Mouse (Mus musculus): Measurements from ENCODE around the gene Lamb2. TPM values are rescaled to one million over a fixed set of nuclear protein-coding genes. Genes with fewer than 3 reads are reported as not detected.
A peak's percentile ranks its signal among the peaks of the same experiment; 100 is the strongest.

The Lamb2 gene
- polyA plus RNA-seq, 1 experiment from 2014 or later, result 45.3 TPM

DNA sequence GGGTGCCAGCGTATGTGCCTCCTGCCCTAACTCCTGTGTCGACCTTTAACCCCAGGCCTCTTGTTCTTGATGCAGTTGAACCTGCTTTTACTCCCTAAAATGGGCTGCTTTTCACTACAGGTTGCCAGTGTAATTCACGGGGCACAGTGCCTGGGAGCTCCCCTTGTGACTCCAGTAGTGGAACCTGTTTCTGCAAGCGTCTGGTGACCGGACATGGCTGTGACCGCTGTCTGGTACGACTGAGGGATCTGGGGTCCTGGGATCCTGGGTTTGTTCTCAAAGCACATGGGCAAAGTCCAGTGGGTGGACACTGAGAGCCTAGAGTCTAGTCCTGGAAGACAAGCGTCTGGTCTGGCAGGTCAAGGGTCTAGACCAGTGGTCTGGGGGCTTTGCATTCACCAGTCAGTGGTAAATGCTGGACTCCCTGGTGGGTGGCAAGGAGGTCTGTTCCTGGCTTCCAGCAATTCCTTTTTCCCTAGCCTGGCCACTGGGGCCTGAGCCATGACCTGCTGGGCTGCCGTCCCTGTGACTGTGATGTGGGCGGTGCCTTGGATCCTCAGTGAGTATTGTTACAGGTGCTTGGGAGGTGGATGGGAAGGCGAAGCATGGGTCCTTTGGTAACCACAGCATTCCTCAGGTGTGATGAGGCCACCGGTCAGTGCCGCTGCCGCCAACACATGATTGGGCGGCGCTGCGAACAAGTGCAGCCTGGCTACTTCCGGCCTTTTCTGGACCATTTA lies 3.7 kb downstream of the Lamb2 start:
- peaks cover 75% of the 10 kb centered on the region for H3K36me3 ChIP-seq
- no peak for ATAC-seq (ENCODE audit: extremely low read depth, insufficient number of reproducible peaks, low FRiP score, low TSS enrichment)
- no peak overlapping the region for H3K9ac ChIP-seq
- peaks cover 33% of the 10 kb centered on the region for H3K4me1 ChIP-seq
- no peak overlapping the region for H3K27ac ChIP-seq (replicated peaks)
- H3K4me2 ChIP-seq, result no peak overlapping the region
- no peaks in the 10 kb centered on the region for H3K27me3 ChIP-seq (replicated peaks)
- H3K9me3 ChIP-seq, result no peaks in the 10 kb centered on the region
- 90% methylated on average over 18 of the region's 18 CpGs for WGBS
- no peak overlapping the region for H3K4me3 ChIP-seq

DNA sequence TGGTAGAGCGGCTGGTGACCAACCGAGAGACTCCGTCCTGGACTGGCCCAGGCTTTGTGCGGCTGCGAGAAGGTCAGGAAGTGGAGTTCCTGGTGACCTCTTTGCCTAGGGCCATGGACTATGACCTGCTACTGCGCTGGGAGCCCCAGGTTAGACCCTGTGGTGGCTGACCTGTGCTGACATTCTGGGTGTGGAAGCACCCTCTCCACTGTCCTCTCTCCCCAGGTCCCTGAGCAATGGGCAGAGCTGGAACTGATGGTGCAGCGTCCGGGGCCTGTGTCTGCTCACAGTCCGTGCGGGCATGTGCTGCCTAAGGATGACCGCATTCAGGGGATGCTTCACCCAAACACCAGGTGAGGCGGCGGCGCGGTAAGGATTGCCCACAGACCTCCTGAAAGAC lies 4.5 kb downstream of the Lamb2 start:
- no peaks in the 10 kb centered on the region for H3K27me3 ChIP-seq (replicated peaks)
- H3K9ac ChIP-seq, result no peak overlapping the region
- H3K4me2 ChIP-seq, result no peak overlapping the region
- WGBS, result 89% methylated on average over 15 of the region's 15 CpGs
- no peaks in the 10 kb centered on the region for H3K9me3 ChIP-seq
- H3K36me3 ChIP-seq, result peaks cover 83% of the 10 kb centered on the region
- no peak overlapping the region for H3K27ac ChIP-seq (replicated peaks)
- peaks cover 31% of the 10 kb centered on the region for H3K4me1 ChIP-seq
- ATAC-seq (ENCODE audit: extremely low read depth, insufficient number of reproducible peaks, low FRiP score, low TSS enrichment), result no peak
- H3K4me3 ChIP-seq, result no peak overlapping the region

DNA sequence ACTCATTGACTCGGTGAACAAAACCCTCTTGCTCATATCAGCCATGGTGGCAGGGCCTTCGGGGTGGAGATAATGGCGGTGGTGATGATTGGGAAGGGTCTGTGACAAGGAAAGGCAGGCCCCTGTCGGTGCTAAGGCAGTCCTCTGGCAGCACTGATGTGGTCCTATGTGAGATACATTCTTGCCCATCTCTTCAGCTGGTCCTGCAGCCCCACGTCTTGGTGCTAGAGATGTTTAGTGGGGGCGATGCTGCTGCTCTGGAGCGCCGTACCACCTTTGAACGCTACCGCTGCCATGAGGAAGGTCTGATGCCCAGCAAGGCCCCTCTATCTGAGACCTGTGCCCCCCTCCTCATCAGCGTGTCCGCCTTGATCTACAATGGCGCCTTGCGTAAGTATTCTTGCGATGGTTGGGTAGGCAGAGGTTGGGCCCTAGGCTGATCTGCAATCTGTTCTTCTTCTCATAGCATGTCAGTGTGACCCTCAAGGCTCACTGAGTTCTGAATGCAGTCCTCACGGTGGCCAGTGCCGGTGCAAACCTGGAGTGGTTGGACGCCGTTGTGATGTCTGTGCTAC lies 5.9 kb downstream of the Lamb2 start:
- ATAC-seq (ENCODE audit: extremely low read depth, insufficient number of reproducible peaks, low FRiP score, low TSS enrichment), result no peak
- Histone ChIP-seq H3K4me2 (no peak overlapping the region), H3K4me1 (peaks cover 26% of the 10 kb centered on the region), H3K27me3 (replicated peaks) (no peaks in the 10 kb centered on the region), H3K4me3 (no peak overlapping the region), H3K9me3 (no peaks in the 10 kb centered on the region), H3K9ac (no peak overlapping the region), H3K36me3 (peaks cover 95% of the 10 kb centered on the region), H3K27ac (replicated peaks) (no peak overlapping the region)
- WGBS, result 89% methylated on average over 19 of the region's 19 CpGs

DNA sequence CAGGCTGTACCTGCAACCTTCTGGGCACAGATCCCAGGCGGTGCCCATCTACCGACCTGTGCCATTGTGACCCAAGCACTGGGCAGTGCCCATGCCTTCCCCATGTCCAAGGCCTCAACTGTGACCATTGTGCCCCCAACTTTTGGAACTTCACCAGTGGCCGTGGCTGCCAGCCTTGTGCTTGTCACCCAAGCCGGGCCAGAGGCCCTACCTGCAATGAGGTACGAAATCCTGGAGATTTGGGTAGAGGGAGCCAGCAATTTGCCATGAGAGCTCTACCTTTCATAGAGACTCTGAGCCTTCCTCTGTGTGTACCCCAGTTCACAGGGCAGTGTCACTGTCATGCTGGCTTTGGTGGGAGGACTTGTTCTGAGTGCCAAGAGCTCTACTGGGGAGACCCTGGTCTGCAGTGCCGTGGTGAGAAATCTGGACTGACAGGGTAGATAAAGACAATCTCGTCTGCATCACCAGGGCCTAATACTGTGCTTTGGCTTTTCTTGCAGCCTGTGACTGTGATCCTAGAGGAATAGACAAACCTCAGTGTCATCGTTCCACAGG lies 7.5 kb downstream of the Lamb2 start:
- Histone ChIP-seq H3K27me3 (replicated peaks) (no peaks in the 10 kb centered on the region), H3K4me2 (no peak overlapping the region), H3K27ac (replicated peaks) (no peak overlapping the region), H3K4me3 (no peak overlapping the region), H3K9ac (no peak overlapping the region), H3K9me3 (no peaks in the 10 kb centered on the region), H3K36me3 (peaks cover 85% of the 10 kb centered on the region), H3K4me1 (peaks cover 17% of the 10 kb centered on the region)
- ATAC-seq (ENCODE audit: extremely low read depth, insufficient number of reproducible peaks, low FRiP score, low TSS enrichment), result no peak
- WGBS, result 86% methylated on average over 8 of the region's 8 CpGs

DNA sequence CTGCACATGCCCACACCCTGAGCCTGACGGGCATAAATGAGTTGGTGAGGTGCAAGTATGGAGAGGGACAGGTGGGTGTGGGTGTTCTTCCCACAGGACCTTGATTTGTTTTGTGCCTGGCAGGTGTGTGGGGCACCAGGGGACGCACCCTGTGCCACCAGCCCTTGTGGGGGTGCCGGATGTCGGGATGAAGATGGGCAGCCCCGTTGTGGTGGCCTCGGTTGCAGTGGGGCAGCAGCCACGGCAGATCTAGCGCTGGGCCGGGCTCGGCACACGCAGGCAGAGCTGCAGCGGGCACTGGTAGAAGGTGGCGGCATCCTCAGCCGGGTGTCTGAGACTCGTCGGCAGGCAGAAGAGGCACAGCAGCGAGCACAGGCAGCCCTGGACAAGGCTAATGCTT lies 8.9 kb downstream of the Lamb2 start:
- Histone ChIP-seq H3K4me3 (no peak overlapping the region), H3K9ac (no peak overlapping the region), H3K4me2 (no peak overlapping the region), H3K36me3 (peaks cover 85% of the 10 kb centered on the region), H3K27me3 (replicated peaks) (no peaks in the 10 kb centered on the region), H3K9me3 (no peaks in the 10 kb centered on the region), H3K4me1 (peaks cover 20% of the 10 kb centered on the region), H3K27ac (replicated peaks) (no peak overlapping the region)
- no peak for ATAC-seq (ENCODE audit: extremely low read depth, insufficient number of reproducible peaks, low FRiP score, low TSS enrichment)
- 87% methylated on average over 17 of the region's 17 CpGs for WGBS

DNA sequence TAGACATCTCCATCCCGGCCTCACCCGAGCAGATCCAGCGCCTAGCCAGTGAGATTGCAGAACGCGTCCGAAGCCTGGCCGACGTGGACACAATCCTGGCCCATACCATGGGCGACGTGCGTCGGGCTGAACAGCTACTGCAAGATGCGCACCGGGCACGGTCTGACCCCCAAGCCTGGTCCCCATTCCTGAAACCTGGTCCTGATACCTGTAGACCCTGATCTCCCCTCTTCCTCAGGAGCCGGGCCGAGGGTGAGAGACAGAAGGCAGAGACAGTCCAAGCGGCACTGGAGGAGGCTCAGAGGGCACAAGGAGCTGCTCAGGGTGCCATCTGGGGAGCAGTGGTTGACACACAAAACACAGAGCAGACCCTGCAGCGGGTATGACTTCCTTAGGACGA lies 9.7 kb downstream of the Lamb2 start:
- H3K36me3 ChIP-seq, result peaks cover 85% of the 10 kb centered on the region
- no peaks in the 10 kb centered on the region for H3K27me3 ChIP-seq (replicated peaks)
- H3K4me2 ChIP-seq, result no peak overlapping the region
- H3K9me3 ChIP-seq, result no peaks in the 10 kb centered on the region
- peaks cover 20% of the 10 kb centered on the region for H3K4me1 ChIP-seq
- H3K9ac ChIP-seq, result peak overlapping the region; percentile 99; the same call in 1 of the 2 replicates
- H3K27ac ChIP-seq (replicated peaks), result peak overlapping the region; percentile 98; the same call in 1 of the 2 replicates
- no peak overlapping the region for H3K4me3 ChIP-seq
- ATAC-seq (ENCODE audit: extremely low read depth, insufficient number of reproducible peaks, low FRiP score, low TSS enrichment), result no peak
- WGBS, result 94% methylated on average over 20 of the region's 20 CpGs

DNA sequence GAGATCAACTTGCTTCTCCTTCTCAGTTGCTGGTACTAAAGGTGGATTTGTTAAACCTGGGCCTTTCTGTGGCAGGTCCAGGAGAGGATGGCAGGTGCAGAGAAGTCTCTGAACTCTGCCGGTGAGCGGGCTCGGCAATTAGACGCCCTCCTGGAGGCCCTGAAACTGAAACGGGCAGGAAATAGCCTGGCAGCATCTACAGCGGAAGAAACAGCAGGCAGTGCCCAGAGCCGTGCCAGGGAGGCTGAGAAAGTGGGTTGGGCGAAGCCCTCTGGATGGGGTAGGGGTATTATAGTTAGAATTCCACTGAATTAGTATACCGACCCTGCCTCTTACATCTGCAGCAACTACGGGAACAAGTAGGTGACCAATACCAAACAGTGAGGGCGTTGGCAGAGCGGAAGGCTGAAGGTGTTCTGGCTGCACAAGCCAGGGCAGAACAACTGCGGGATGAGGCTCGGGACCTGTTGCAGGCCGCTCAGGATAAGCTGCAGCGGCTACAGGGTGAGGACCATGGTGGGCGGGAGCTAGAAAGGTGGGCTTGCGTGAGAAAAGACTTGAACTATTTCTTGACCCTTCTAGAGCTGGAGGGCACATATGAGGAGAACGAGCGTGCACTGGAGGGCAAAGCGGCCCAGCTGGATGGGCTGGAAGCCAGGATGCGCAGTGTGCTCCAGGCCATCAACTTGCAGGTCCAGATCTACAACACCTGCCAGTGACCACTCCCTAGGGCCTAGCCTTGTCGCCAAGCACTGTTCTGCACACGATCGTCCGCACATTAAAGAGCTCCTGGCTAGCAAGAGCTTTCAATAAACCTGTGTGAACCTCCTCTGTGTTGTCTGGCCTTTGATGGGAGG lies 10.4 kb downstream of the Lamb2 start:
- Histone ChIP-seq H3K4me3 (peak overlapping the region; percentile 97), H3K9me3 (no peaks in the 10 kb centered on the region), H3K4me2 (peak overlapping the region; percentile 95), H3K4me1 (peaks cover 20% of the 10 kb centered on the region), H3K9ac (peak overlapping the region; percentile 99), H3K27me3 (replicated peaks) (no peaks in the 10 kb centered on the region), H3K36me3 (peaks cover 85% of the 10 kb centered on the region), H3K27ac (replicated peaks) (peak overlapping the region; percentile 98)
- 0 out of 2 replicates have a peak, but pooled peaks have one; percentile 0 for ATAC-seq (ENCODE audit: extremely low read depth, insufficient number of reproducible peaks, low FRiP score, low TSS enrichment)
- WGBS, result 65% methylated on average over 26 of the region's 26 CpGs

DNA sequence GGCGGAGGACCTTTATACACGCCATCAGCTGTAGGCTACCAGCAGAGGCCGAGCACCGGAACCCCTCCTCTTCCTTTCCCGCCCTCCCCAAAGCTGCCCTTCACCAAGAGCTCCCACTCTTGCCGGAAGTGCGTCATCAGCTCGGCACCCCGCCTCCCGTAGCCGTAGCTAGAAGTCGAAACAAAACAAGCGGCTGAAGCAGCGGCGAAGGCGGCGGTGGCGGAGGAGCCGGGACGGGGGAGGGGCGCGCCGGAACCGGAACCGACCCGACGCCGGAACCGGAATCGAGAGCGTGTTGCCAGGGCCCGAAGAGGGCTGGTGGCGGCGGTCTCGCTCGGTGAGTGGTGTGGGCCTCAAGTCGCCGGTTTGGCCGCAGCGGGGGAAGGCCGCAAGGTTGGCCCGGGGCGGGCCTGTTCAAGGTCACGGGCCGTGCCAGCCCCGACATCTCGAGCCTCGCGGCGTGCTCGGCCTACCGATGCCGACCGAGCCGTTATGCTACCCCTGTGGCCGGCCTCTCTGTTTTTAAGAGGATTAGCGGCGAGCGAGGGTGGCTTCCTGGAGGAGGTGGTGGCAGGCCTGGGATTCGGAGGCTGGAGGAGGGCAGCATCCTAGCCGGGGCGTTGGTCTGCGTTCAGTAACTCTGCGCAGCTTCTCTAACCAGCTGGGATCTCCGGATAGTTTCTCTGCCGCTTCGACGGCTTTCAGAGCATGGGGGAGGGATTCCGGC lies 11.2 kb downstream of the Lamb2 start, which contains the start of gene Usp19:
TSS of gene Usp19 (plus strand) at position 44 of the 727 bp plus-strand sequence.
- under 1% methylated on average over 69 of the region's 69 CpGs for whole genome bisulfite sequencing

DNA sequence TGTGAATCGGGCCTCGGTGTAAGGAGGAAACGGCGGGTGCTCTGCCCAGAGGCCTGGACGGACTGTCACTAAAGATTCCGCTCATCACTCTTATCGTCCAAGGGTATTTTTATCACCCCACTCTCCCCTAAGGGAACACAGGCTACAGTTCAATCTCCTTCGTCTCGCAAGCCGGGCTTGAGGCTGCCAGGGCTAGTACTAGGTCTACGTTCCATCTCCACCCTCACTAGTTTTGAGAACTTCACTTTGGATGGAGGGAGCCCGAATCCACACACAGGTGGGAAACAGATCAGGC lies 11.7 kb downstream of the Lamb2 start:
- no peak for ATAC-seq (ENCODE audit: extremely low read depth, insufficient number of reproducible peaks, low FRiP score, low TSS enrichment)
- Histone ChIP-seq H3K27me3 (replicated peaks) (no peaks in the 10 kb centered on the region), H3K9me3 (no peaks in the 10 kb centered on the region), H3K4me3 (peak overlapping the region; percentile 97), H3K9ac (peak overlapping the region; percentile 99), H3K4me2 (peak overlapping the region; percentile 95), H3K27ac (replicated peaks) (peak overlapping the region; percentile 98), H3K4me1 (peaks cover 20% of the 10 kb centered on the region), H3K36me3 (peaks cover 85% of the 10 kb centered on the region)
- WGBS, result 2% methylated on average over 12 of the region's 12 CpGs

More for the DNA sequence above, 11.2 kb downstream of the Lamb2 start, which contains the start of gene Usp19:
- Histone ChIP-seq H3K4me2 (peak within 1 kb of the TSS; percentile 95), H3K4me3 (peak within 1 kb of the TSS; percentile 97), H3K9ac (peak within 1 kb of the TSS; percentile 99), H3K9me3 (no peaks in the 10 kb centered on the region), H3K27ac (replicated peaks) (peak within 1 kb of the TSS; percentile 98), H3K36me3 (peaks cover 85% of the 10 kb centered on the region), H3K4me1 (peaks cover 20% of the 10 kb centered on the region), H3K27me3 (replicated peaks) (no peaks in the 10 kb centered on the region)
- peak; percentile 85 for ATAC-seq (ENCODE audit: extremely low read depth, insufficient number of reproducible peaks, low FRiP score, low TSS enrichment)

DNA sequence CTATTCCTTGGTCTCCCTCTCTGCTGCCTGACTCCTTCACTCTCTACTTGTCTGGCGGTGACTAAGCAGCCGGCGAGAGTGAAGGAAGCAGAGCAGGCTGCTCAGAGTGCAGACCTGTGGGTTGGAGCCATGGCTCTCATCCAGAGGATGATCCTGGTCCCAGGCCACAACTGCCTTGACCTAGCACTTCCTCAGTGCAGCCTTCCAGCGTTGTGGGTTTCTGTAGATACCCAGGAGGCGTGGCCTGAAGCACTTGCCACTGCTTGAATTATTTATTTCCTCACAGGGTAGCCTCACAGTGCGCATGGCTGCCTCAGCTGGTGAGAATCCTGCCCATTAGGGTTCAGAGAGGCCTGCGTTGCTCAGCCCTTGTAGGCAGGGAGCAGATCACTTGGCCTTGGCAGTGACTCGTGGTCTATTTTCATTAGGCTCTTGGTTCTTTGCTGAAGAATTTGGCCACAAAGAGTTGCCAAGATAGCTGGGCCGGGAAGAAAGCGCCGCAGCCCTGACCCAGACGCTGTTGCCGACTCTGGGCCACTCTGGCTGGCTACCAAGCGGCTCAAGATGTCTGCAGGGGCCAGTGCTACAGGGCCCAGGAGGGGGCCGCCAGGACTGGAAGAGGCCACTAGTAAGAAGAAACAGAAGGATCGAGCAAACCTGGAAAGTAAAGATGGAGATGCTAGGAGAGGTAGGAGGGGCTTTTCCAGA lies 12.7 kb downstream of the Lamb2 start:
- peak overlapping the region; percentile 97 for H3K4me3 ChIP-seq

More for the DNA sequence above, 12.7 kb downstream of the Lamb2 start:
- peaks cover 20% of the 10 kb centered on the region for H3K4me1 ChIP-seq
- no peaks in the 10 kb centered on the region for H3K9me3 ChIP-seq
- H3K36me3 ChIP-seq, result peaks cover 85% of the 10 kb centered on the region
- H3K27me3 ChIP-seq (replicated peaks), result no peaks in the 10 kb centered on the region
- WGBS, result 78% methylated on average over 16 of the region's 16 CpGs
- peak overlapping the region; percentile 95 for H3K4me2 ChIP-seq
- ATAC-seq (ENCODE audit: extremely low read depth, insufficient number of reproducible peaks, low FRiP score, low TSS enrichment), result no peak
- H3K27ac ChIP-seq (replicated peaks), result peak overlapping the region; percentile 98
- peak overlapping the region; percentile 99 for H3K9ac ChIP-seq

All from heart, embryonic 13.5 days (tissue).